Mouse (Mus musculus) cerebellum, postnatal 25 days (tissue): ENCODE measurements around the gene Pygo1.
A peak's percentile ranks its signal among the peaks of the same experiment; 100 is the strongest.

ENCODE experiments used
- DNase-seq, 2 experiments: peaks; one replicate each; pipeline ENCODE4 v3.0.0; 2021; ENCODE audit warnings: mixed read lengths in 2 of 2

The Pygo1 gene

GRCm38 (mm10) chr9:72936301-72936700, 10.9 kb downstream of the Pygo1 start:
- DNase-seq, result no peak

- DNase-seq, result no peak
These were observed 18.0 kb downstream of the Pygo1 start for GRCm38 (mm10) chr9:72943424-72943823.

GRCm38 (mm10) chr9:72944286-72944685, 18.8 kb downstream of the Pygo1 start:
- DNase-seq, result no peak

- DNase-seq, result no peak
These were observed 21.6 kb downstream of the Pygo1 start for GRCm38 (mm10) chr9:72947010-72947409.

GRCm38 (mm10) chr9:72949572-72949971, 24.1 kb downstream of the Pygo1 start:
- DNase-seq, result no peak

- peak in 1 of 2 experiments; percentile 34 for DNase-seq
These were observed 29.3 kb downstream of the Pygo1 start for GRCm38 (mm10) chr9:72954746-72955145.

- DNase-seq, result peak; percentile 45 to 66
These were observed 30.1 kb downstream of the Pygo1 start for GRCm38 (mm10) chr9:72955546-72955945.

GRCm38 (mm10) chr9:72958521-72959450, 33.3 kb downstream of the Pygo1 start, which contains the start of the genes Dyx1c1 and Gm44503:
Gene Dyx1c1, plus strand, starts transcription at chr9:72958785.
Gene Gm44503, plus strand, starts transcription at chr9:72958852.
- peak; percentile 71 to 81 for DNase-seq

- DNase-seq, result no peak
These were observed 35.9 kb downstream of the Pygo1 start for GRCm38 (mm10) chr9:72961346-72961745.

GRCm38 (mm10) chr9:72961959-72962358, 36.5 kb downstream of the Pygo1 start:
- no peak for DNase-seq

- DNase-seq, result peak; percentile 56 to 63
These were observed 43.1 kb downstream of the Pygo1 start for GRCm38 (mm10) chr9:72968349-72969061.

- DNase-seq, result no peak
These were observed 44.4 kb downstream of the Pygo1 start for GRCm38 (mm10) chr9:72969874-72970273.

GRCm38 (mm10) chr9:72972435-72972834, 47.0 kb downstream of the Pygo1 start:
- DNase-seq, result no peak

GRCm38 (mm10) chr9:72972984-72973383, 47.5 kb downstream of the Pygo1 start:
- DNase-seq, result no peak

- DNase-seq, result no peak
These were observed 49.3 kb downstream of the Pygo1 start for GRCm38 (mm10) chr9:72974734-72975133.

- no peak for DNase-seq
These were observed 49.8 kb downstream of the Pygo1 start for GRCm38 (mm10) chr9:72975242-72975641.

- DNase-seq, result no peak
These were observed 57.6 kb downstream of the Pygo1 start for GRCm38 (mm10) chr9:72983066-72983465.

- DNase-seq, result peak; percentile 96 to 97
These were observed 60.1 kb downstream of the Pygo1 start, which contains the start of the genes Ccpg1os and Ccpg1 for GRCm38 (mm10) chr9:72985250-72986220. Gene Ccpg1os, minus strand, starts transcription at chr9:72985382. Gene Ccpg1, plus strand, starts transcription at chr9:72985429.

GRCm38 (mm10) chr9:72987703-72988102, 62.3 kb downstream of the Pygo1 start:
- DNase-seq, result no peak

- no peak for DNase-seq
These were observed 63.3 kb downstream of the Pygo1 start for GRCm38 (mm10) chr9:72988706-72989105.

GRCm38 (mm10) chr9:72991420-72991819, 66.0 kb downstream of the Pygo1 start:
- no peak for DNase-seq

GRCm38 (mm10) chr9:72992576-72992975, 67.1 kb downstream of the Pygo1 start:
- no peak for DNase-seq
